Mouse (Mus musculus) liver, postnatal 0 days (tissue): ENCODE data around the gene Dynll1. TPM values are rescaled to one million over a fixed set of nuclear protein-coding genes. Genes with fewer than 3 reads are reported as not detected.

Experiments used
- ATAC-seq: fragments of 200-750 bp; cut with Nextera tagmentation; 2 replicates; pipeline ENCODE4 v1.8.0; 2017; ENCODE audit warnings: mild to moderate bottlenecking, moderate library complexity
- DNase-seq: peaks from one replicate; pipeline ENCODE4 v3.0.0-alpha.2; 2016
- H3K27ac ChIP-seq: fragments of 300-500 bp; sonication (generic); 2 replicates; pipeline ENCODE4 v1.5.1; 2014; ENCODE audit warnings: antibody characterized with exemption, moderate library complexity, mild to moderate bottlenecking, low read depth
- H3K27me3 ChIP-seq: fragments of 300-500 bp; sonication (generic); 2 replicates; pipeline ENCODE4 v1.6.1; 2014; ENCODE audit warnings: low read length, control low read depth, mixed read lengths; ENCODE audit not compliant: insufficient read depth
- H3K36me3 ChIP-seq: fragments of 300-500 bp; sonication (generic); replicated peaks from 2 replicates; pipeline ENCODE4 v1.6.1; 2014; ENCODE audit warnings: mild to moderate bottlenecking, control low read depth, low read length, moderate library complexity, mixed read lengths; ENCODE audit not compliant: insufficient read depth
- H3K4me1 ChIP-seq: fragments of 300-500 bp; sonication (generic); 2 replicates; pipeline ENCODE4 v1.6.1; 2014; ENCODE audit warnings: antibody characterized with exemption, mild to moderate bottlenecking, control low read depth; ENCODE audit not compliant: insufficient read depth
- H3K4me2 ChIP-seq: fragments of 300-500 bp; sonication (generic); 2 replicates; pipeline ENCODE4 v1.6.1; 2014; ENCODE audit warnings: low read depth, mild to moderate bottlenecking, low read length, moderate library complexity, mixed read lengths
- H3K4me3 ChIP-seq: fragments of 300-500 bp; sonication (generic); 2 replicates; pipeline ENCODE4 v1.5.1; 2014; ENCODE audit warnings: low read depth, low read length
- H3K9ac ChIP-seq: fragments of 300-500 bp; sonication (generic); replicated peaks from 2 replicates; pipeline ENCODE4 v1.6.1; 2014; ENCODE audit warnings: mild to moderate bottlenecking, moderate library complexity
- H3K9me3 ChIP-seq: fragments of 300-500 bp; sonication (generic); 2 replicates; pipeline ENCODE4 v1.6.1; 2016; ENCODE audit warnings: mild to moderate bottlenecking, control low read depth, low read length, mixed read lengths
- CTCF ChIP-seq: sonication (generic); IDR thresholded peaks from 2 replicates; pipeline ENCODE4 v1.5.1; 2016; ENCODE audit warnings: antibody characterized with exemption, low read depth
- EP300 ChIP-seq: IDR thresholded peaks from 2 replicates; pipeline ENCODE4 v1.6.1; 2016; ENCODE audit warnings: antibody characterized with exemption, low read depth, mild to moderate bottlenecking
- whole genome bisulfite sequencing: fragments of 180-500 bp; shearing (Covaris S2); extraction: QIAGEN DNeasy Blood & Tissue Kit; methylation state at CpG from one replicate; pipeline ENCODE4 v1.1.7; 2014; ENCODE audit not compliant: insufficient replicate concordance; 5-methylcytosine and 5-hydroxymethylcytosine counted together
- polyA plus RNA-seq: library from polyadenylated mRNA; unstranded; fragments of >200 nt; fragmentation: Nextera tagmentation; extraction: Ambion mirVana; gene quantifications from 2 replicates; pipeline ENCODE4 v1.2.1, GENCODE M21; 2015

Gene Dynll1
- polyA plus RNA-seq, 1 experiment from 2014 or later = 399 TPM

DNA sequence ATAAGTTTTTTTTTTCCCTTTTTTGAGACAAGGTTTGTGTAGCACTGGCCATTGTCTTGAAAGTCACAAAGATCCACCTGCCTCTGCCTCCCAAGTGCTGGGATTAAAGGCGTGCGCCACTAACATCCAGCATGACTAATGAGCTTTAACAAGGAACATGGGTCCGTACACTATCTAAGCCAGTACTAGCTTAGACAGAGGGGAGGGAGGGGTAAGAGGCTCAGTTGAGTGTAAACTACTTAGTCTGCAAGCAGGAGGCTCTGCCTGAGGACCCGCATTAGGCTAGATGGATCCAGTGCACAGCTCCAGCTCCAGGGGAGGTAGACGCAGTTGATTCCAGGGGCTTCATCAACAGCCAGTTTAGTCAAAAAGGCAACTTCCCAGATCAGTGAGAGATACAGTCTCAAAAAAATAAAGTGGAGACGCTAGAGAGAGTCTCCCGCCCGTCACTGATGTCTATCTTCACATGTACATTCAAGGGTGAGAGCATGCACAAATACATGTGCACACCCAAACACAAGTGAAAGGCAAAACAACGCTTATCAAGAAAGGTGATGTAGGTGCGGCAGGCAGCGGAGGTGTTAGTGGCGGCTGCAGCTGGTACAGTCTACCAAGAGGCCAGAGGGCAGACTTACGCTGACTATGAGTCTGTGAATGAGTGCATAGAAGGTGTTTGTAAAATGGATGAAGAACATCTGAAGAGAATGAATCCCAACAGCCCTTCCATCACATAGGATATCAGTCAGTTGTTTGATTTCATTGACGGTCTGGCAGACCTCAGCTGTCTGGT, 38.1 kb downstream of the Dynll1 start:
- 86% methylated on average over 14 of the region's 14 CpGs for WGBS
- no peak overlapping the region for H3K27ac ChIP-seq
- no peak overlapping the region for H3K4me2 ChIP-seq
- ATAC-seq (no peak), DNase-seq (no peak)
- H3K9me3 ChIP-seq = no peaks in the 10 kb centered on the region
- no peak for TF ChIP-seq EP300
- TF ChIP-seq CTCF = no peak
- peaks cover 34% of the 10 kb centered on the region for H3K4me1 ChIP-seq
- peaks cover 57% of the 10 kb centered on the region for H3K36me3 ChIP-seq
- no peaks in the 10 kb centered on the region for H3K27me3 ChIP-seq
- no peak overlapping the region for H3K9ac ChIP-seq
- no peak overlapping the region for H3K4me3 ChIP-seq

DNA sequence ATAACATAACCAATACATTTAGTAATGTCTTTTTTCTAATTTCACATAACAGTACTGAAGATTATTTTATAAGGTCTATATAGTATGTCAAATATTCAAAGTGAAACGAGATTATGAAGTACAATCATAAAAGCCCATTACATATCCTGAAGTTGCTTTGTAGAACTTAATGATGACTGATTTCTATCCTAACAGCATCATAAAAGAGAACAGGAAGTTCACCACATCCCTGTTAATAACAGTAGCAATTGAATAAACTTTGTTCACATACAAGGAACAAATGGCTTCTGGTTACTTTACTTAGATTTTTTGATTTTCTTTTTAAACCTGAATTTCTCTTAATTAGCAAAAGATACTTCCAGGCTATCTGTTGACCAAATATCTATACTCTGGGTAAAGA, 38.9 kb downstream of the Dynll1 start:
- DNase-seq = no peak
- Histone ChIP-seq H3K36me3 (peaks cover 65% of the 10 kb centered on the region), H3K4me3 (no peak overlapping the region), H3K4me2 (no peak overlapping the region), H3K4me1 (peaks cover 30% of the 10 kb centered on the region), H3K9me3 (no peaks in the 10 kb centered on the region), H3K27me3 (no peaks in the 10 kb centered on the region), H3K9ac (no peak overlapping the region), H3K27ac (no peak overlapping the region)
- no peak for TF ChIP-seq CTCF
- no peak for TF ChIP-seq EP300
- ATAC-seq = no peak
- WGBS = 86% methylated on average over 1 of the region's 1 CpGs

DNA sequence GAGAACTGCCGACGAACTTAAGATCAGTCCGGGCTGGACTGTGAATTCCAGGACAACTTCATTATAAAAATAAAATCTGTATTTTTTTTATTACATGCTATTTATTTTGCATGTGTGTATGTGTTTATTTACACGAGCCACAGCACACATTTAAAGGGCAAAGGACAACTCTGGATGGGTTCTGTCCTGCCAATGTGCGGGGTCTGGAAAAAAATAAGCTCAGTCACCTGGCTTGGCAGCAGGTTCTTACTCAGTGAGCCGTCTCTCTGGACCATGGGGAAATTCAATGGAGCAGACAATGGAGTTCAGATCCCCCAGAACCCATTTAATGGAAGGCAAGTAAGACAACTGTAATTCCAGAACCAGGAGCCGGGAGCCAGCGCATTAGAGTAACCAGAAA, 39.7 kb downstream of the Dynll1 start:
- Histone ChIP-seq H3K9me3 (no peaks in the 10 kb centered on the region), H3K27ac (no peak overlapping the region), H3K27me3 (no peaks in the 10 kb centered on the region), H3K9ac (no peak overlapping the region), H3K4me1 (peaks cover 23% of the 10 kb centered on the region), H3K4me3 (no peak overlapping the region), H3K36me3 (peaks cover 69% of the 10 kb centered on the region), H3K4me2 (no peak overlapping the region)
- ATAC-seq (no peak), DNase-seq (no peak)
- WGBS = 82% methylated on average over 8 of the region's 8 CpGs
- TF ChIP-seq CTCF (no peak), EP300 (no peak)

DNA sequence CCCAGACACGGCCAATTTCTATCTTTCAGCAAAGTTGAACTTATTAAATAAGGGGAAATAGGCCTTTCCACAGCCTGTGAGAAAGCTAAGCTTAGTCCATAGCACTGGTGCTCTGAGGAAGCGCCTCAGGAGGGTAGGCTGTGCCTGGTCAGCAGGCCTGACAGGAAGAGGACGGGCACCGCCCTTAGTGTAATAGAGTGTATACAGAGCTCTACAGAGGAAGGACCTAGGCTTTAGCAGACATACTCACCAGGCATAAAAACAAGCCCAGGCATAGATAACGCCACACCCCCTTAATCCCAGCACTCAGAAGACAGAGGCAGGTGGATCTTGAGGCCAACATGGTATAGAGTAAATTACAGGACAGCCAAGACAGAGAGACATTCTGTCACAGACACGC, 40.4 kb downstream of the Dynll1 start:
- Histone ChIP-seq H3K4me3 (no peak overlapping the region), H3K4me1 (peaks cover 16% of the 10 kb centered on the region), H3K4me2 (no peak overlapping the region), H3K9me3 (no peaks in the 10 kb centered on the region), H3K27me3 (no peaks in the 10 kb centered on the region), H3K27ac (no peak overlapping the region), H3K9ac (no peak overlapping the region), H3K36me3 (peaks cover 77% of the 10 kb centered on the region)
- 76% methylated on average over 6 of the region's 6 CpGs for WGBS
- no peak for ATAC-seq
- no peak for DNase-seq
- TF ChIP-seq EP300 (no peak), CTCF (no peak)

DNA sequence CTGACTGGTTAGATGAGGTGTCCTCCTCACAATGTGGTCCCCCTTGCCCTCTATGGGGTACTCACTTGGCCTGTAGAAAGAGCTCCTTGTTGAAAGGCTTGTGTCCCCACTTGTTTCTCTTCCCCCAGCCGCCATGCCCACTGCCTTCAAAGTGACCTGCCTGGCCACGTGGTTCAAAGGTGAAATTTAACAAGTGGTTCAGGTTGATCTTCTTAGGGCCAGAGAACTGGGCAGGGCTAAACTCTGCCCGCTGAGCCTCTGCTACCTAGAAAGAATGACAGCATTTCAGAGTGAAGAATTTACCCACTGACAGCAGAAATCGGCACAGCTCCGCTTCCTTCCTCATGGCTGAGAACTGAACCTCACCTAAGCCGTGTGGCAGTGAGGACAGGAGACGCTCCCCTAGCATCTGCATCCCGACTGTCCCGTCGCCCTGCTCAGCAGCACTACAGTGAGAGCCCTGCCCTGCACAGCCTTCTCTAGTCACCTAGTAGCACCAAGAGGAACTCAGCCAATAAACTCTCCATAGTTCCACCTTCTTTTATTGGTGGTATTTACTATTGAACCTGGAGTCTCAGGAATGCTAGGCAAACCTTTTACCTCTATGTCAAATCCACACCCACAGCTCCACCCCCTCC, 43.8 kb downstream of the Dynll1 start:
- Histone ChIP-seq H3K27ac (no peak overlapping the region), H3K4me1 (peaks cover 7% of the 10 kb centered on the region; the same call in 1 of the 2 replicates), H3K27me3 (no peaks in the 10 kb centered on the region), H3K36me3 (peaks cover 60% of the 10 kb centered on the region), H3K9me3 (no peaks in the 10 kb centered on the region), H3K4me2 (no peak overlapping the region), H3K9ac (no peak overlapping the region), H3K4me3 (no peak overlapping the region)
- WGBS = 90% methylated on average over 10 of the region's 10 CpGs
- no peak for TF ChIP-seq EP300
- no peak for TF ChIP-seq CTCF
- ATAC-seq (no peak), DNase-seq (no peak)

GRCm38 (mm10) chr5:115255472-115255871, 45.3 kb downstream of the Dynll1 start:
- Histone ChIP-seq H3K9ac (no peak overlapping the region), H3K9me3 (no peaks in the 10 kb centered on the region), H3K36me3 (peaks cover 67% of the 10 kb centered on the region), H3K4me1 (no peaks in the 10 kb centered on the region), H3K4me3 (no peak overlapping the region), H3K4me2 (no peak overlapping the region), H3K27me3 (no peaks in the 10 kb centered on the region), H3K27ac (no peak overlapping the region)
- no peak for DNase-seq
- no peak for TF ChIP-seq CTCF
- WGBS = 88% methylated on average over 1 of the region's 1 CpGs
- ATAC-seq = no peak

Other genes with a start within 250 kb of the Dynll1 start
- gene Gm10401, start 202.7 kb downstream of the Dynll1 start, polyA plus RNA-seq = 6.0 and 6.6 TPM in 2 replicates
- 87.9 and 93.4 TPM in 2 replicates for gene Acads, start 181.7 kb downstream of the Dynll1 start, polyA plus RNA-seq
- gene Unc119b, start 166.0 kb downstream of the Dynll1 start, polyA plus RNA-seq = 6.9 and 8.0 TPM in 2 replicates
- 8.2 and 10.1 TPM in 2 replicates for gene Mlec, start 142.8 kb downstream of the Dynll1 start, polyA plus RNA-seq
- gene Cabp1, start 106.6 kb downstream of the Dynll1 start, polyA plus RNA-seq = not detected in 2 replicates
- gene Pop5, start 65.2 kb downstream of the Dynll1 start, polyA plus RNA-seq = 58.7 and 61.8 TPM in 2 replicates
- gene Rnf10, start 28.1 kb downstream of the Dynll1 start, polyA plus RNA-seq = 75.4 and 78.4 TPM in 2 replicates
- 19.5 and 19.6 TPM in 2 replicates for gene Coq5, start 21.3 kb downstream of the Dynll1 start, polyA plus RNA-seq
- 86.0 and 90.6 TPM in 2 replicates for gene Srsf9, start 26.2 kb upstream of the Dynll1 start, polyA plus RNA-seq
- gene Gatc, start 40.2 kb upstream of the Dynll1 start, polyA plus RNA-seq = 11.7 and 12.1 TPM in 2 replicates
- 20.3 and 24.2 TPM in 2 replicates for gene Triap1, start 40.2 kb upstream of the Dynll1 start, polyA plus RNA-seq
- gene Cox6a1, start 48.0 kb upstream of the Dynll1 start, polyA plus RNA-seq = 936 and 952 TPM in 2 replicates
- gene Msi1, start 128.6 kb upstream of the Dynll1 start, polyA plus RNA-seq = 0.15 and 0.26 TPM in 2 replicates
- gene Pla2g1b, start 165.3 kb upstream of the Dynll1 start, polyA plus RNA-seq = not detected in 2 replicates
- gene Sirt4, start 183.7 kb upstream of the Dynll1 start, polyA plus RNA-seq = 3.5 and 3.9 TPM in 2 replicates
- 14.9 and 16.3 TPM in 2 replicates for gene Pxn, start 205.7 kb upstream of the Dynll1 start, polyA plus RNA-seq